Mouse (Mus musculus): ENCODE measurements around the gene Tmem131l.
A peak's percentile ranks its signal among the peaks of the same experiment; 100 is the strongest.

Tmem131l gene

DNA sequence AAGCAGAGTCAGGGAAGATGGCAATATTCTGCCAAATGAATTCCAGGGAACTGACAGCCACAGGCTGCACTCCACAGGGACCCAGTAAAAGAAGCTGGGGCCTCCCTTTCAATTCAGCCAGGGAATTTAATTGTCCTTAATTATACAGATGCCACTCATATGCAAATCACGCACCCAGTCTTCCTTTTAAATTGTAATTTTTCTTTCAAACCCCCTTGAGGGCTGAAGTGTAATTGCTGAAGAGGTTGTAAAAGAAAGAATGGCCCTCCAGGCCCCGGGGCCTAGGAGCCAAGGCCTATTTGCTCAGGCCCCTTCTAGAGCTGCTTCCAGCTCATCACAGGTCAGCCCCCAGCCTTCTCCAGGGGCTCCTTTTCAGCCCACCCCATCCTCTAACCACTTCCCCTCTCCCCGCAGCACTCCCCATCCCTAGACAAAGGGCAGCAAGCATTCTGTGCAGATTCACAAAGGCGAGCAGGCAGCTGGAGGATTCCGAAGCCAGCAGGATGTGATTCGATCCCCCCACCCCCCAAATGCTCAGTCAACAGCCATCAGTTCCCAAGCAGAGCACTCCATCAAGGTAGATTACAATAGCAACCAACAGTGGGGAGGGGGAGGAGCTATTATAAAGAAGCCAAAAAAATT, 59.6 kb downstream of the Tmem131l start:
- no peak for DNase-seq (ENCODE audit: inconsistent age in 2 of 2, low spot score in 1 of 2)

DNA sequence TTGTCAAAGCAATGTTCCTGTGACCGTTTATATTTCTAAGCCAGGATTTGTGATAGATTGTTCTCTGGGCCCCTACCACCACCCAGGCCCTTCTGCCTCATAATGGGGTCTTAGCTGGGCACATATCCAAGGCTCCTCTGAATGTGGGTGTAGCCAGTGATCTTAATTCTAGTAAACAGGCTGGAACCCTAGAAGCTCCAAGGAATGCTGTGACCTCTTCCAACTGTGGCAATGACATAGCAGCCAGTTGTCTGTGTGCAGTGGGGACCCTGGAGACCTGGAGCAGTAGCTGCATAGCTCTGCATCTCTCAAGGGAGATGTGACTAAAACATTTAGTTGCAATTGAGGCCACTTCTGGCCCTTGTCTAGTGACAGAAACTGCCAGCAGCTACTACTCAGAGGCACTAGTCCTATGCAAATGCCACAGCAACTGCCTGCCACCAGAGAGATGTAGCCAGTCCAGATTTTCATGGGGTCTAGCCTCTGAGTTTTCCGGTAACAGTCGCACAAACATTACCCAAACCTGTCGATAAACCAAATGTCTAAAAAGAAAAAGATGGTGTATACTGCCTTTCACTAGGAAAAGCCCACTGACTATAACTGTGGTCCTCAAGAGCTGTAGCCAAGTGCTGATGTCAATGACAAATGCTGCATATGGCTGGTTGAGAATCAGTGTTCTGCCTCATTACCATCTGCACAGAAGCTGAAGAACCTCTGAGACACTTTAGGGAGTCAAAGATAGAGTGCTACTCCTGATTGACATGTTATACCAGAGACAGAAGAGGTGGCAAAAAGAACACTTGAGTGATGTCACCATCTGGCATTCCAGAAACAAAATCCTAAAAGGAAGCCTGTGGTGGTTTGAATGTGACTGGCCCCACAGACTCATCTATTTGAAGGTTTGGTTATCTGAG, 61.2 kb downstream of the Tmem131l start:
- DNase-seq (ENCODE audit: inconsistent age in 2 of 2, low spot score in 1 of 2): no peak

DNA sequence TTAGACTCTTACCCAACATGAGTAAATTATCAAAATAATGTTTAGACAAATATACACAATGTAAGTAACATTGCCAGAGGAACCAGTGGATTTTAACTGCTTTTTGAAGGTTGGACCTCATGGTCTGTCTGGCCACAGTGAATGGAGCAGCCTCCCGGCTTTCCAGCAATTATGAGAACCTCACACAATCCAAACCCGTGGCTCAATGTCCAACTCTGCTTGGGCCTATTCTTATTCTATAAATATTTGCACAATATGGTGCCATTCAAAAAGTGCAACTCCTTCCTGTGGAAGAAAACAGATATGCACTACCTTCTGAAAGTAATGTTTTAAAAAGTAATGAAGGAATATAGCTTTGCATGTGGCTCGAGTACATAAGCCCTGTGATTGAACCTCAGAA, 62.2 kb downstream of the Tmem131l start:
- no peak for DNase-seq (ENCODE audit: inconsistent age in 2 of 2, low spot score in 1 of 2)

DNA sequence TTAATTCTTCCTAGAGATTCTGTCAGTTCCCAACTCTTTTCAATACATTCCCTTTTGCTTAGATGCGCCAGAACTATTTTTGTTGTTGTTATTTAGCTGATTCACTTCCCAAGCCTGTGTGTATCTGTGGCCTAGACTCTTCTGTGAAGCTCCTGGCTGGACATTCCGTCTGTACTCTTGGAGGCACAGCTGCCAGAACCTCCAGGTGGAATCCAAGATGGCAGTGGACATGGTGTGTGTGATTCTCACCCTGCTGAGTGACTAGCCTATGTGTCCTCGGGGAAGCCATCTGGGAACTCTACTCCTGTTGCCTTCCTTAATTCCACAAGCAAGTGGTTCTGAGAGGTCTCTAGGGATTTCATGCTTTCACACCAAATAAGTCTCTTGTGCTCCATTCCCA, 63.8 kb downstream of the Tmem131l start:
- DNase-seq (ENCODE audit: inconsistent age in 2 of 2, low spot score in 1 of 2): no peak

DNA sequence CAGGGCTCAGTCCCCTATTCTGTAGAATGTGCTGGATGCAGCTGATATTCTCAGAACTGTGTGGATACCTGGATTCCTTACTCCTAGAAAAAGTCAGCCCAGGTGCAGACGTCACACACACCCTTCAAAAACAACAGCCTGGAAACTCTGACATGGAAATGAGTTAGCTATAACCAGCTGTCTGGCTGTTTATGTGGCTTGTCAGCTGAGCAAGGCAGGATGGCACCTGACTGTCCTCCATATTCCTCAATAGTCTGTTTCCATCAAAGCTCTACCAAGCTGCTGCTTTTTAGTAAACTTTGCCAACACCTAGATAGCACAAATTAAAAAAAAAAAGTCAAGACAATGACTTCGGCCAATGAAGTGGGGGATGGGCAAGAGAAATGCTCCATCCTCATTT, 66.6 kb downstream of the Tmem131l start:
- DNase-seq (ENCODE audit: inconsistent age in 2 of 2, low spot score in 1 of 2): no peak

DNA sequence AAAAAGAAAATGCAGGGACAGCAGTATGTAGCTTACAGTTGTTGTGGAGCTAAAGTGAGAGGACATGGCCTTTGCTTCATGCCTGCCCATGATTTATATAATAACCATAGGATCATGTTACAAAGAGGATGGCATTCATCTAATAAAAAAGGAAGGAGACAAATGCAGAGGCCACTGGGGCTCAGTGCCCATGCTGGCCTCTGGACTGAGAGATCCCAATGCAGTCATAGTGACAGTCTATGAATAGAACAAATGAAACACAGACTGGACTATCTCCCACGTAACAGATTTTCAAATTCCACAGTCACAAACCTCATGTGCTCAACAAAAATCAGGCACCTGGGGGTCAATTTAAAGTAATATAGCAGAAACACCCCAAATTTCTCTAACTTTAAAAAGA, 69.3 kb downstream of the Tmem131l start:
- DNase-seq (ENCODE audit: inconsistent age in 2 of 2, low spot score in 1 of 2): no peak

DNA sequence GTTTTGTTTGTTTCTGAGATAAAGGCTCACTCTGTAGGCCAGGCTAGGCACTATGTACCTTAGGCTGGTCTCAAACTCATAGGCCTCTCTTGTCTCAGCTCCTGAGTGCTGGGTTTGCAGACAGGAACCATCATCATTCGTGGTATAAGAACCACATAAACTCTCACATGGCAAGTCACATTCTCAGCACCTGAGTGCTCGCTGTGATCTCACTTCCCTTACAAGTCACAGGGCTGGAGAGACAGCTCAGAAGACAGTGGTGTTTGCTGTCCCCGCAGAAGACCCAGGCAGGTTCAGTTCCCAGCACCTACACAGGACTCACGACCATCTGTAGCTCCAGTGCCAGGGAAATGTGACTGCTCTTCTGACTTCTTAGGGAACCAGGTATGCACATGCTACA, 70.9 kb downstream of the Tmem131l start:
- DNase-seq (ENCODE audit: inconsistent age in 2 of 2, low spot score in 1 of 2): no peak

DNA sequence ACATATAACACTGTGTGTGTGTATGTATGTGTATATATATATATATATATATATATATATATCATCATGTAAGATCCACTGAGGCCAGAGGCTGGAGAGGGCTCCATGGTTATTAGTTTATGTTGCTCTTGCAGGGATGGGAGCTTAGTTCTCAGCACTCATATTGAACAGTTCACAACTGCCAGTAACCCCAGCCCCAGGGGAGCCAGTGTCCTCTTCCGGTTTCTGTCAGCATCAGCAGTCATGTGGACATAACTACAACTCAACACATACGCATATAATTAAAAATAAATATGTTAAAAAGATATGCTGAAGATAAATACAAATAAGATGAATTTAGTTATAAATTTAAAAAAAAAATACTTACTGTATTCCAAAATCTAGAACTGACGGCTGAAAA, 72.2 kb downstream of the Tmem131l start:
- DNase-seq (ENCODE audit: inconsistent age in 2 of 2, low spot score in 1 of 2): no peak

DNA sequence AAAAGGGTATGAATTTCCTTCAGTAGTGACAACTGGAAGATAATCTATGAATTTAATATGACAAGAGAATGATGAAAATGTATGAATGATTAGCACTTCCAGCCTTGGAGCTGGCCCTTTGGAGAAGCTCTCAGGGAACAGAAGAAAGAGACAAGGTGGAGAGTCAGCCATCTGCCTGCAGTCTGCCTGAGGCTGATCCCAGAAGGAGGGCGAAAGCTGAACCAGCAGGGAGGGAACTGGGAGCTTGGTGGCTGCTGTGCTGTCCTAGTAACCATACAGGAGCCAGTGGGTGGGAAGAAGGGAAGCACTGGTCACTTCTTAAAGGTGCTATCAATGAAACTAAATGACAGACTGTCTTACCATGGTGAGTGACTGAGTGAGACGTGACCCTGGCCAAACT, 74.6 kb downstream of the Tmem131l start:
- no peak for DNase-seq (ENCODE audit: inconsistent age in 2 of 2, low spot score in 1 of 2)

DNA sequence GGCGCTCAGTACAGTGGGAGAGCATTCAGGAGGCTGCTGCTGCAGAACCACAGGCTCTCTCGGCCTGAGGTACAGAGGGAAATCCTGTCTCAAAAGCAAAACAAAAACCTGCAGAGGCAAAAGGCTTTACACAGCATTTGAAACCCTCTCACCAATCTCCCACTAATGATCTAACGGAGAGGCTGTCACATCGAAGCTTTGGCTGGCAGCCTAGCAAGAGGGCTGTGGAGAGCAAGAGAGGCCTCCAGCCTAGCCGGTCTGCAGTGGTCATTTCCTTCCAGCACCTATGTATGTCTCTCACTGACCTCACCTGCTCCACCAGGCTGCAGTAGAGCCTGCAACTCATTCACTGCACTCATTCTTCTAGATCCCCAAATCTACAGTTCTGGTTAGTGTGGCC, 76.3 kb downstream of the Tmem131l start:
- DNase-seq (ENCODE audit: inconsistent age in 2 of 2, low spot score in 1 of 2): no peak

DNA sequence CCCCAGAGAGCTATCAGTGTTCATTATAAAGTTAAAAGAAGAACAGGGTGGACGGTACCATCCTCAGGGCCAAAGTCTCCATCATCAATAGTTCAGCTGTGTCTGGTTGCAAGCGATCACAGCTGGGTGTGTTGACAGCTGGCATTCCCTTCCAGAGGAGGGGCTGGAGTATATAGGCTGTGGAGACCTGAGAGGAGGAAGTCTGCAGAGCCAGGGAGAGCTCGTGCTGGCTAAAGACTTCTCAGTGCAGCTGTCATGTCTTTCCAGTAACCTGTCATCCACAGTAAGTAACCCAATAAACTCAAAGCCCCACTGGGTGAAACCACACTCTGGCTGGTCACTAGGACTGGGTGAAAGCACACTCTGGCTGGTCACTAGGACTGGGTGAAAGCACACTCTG, 77.4 kb downstream of the Tmem131l start:
- DNase-seq (ENCODE audit: inconsistent age in 2 of 2, low spot score in 1 of 2): no peak

DNA sequence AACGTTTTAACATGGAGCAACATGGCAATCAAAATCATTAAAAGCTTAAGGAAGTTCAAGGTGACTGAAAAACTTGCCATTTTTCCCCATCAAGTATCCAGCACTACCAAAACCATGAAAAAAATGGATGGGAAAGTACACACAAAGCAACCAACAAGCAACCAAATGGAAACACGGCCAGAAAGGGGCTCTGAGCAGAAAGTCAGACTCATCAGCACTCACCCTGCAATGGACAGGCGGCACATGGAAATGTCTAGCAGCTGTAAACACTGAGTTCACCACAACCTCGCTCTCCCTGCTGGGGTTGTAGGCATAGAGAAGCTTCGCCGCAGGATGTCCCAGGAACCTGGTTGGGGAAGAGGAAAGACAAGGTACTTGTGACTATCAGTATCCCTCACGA, 77.9 kb downstream of the Tmem131l start:
- no peak for DNase-seq (ENCODE audit: inconsistent age in 2 of 2, low spot score in 1 of 2)

DNA sequence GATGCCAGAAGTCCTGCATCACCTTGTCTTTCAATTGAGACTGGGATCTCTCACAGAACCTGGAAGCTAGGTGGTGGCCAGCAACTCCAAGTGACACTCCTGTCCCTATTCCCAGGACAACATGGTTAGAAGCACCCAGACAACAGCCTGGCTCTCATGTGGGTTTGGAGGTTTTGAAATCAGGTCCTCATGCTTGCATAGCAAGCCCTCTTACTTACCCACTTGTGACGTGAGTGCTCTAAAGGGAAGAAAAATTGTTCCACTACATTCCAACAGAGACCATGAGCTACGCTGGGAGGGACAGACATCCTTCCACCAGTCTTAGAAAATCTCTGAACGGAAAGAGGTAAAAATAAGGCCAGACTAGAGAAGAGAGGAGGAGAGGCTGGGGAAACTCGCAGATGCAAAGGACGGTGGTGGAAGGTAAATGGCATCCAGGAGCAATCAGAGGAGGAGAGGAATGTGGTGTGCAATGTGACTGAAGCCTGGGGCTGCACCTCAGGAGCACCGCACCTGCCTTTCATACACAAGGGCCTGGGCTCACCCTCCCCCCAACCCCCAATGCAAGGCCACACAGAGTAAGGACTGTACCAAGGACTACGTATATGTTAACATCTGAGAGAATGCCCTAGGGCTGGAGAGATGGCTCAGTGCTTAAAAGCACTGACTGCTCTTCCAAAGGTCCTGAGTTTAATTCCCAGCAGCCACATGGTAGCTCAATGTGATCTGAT, 80.9 kb downstream of the Tmem131l start:
- no peak for DNase-seq (ENCODE audit: inconsistent age in 2 of 2, low spot score in 1 of 2)

DNA sequence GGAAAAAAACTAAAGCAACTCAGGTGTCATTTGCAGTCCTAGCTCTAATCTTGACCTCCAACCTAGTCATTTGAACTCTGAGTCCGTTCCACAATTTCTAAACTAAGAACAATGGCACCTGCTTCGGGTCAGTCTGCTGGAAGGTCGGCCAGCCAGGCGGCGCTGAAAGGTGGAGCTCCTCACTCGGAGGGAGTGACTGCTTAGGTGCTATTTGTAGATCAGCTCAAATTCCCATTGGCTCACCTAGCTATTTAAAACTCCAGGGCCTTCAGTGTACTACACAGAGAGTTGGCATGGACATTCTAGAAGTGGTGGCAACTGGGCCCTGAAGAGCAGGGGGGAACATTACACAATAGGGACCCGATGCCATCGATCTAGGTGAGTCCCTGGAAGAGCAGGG, 86.1 kb downstream of the Tmem131l start:
- DNase-seq (ENCODE audit: inconsistent age in 2 of 2, low spot score in 1 of 2): no peak

DNA sequence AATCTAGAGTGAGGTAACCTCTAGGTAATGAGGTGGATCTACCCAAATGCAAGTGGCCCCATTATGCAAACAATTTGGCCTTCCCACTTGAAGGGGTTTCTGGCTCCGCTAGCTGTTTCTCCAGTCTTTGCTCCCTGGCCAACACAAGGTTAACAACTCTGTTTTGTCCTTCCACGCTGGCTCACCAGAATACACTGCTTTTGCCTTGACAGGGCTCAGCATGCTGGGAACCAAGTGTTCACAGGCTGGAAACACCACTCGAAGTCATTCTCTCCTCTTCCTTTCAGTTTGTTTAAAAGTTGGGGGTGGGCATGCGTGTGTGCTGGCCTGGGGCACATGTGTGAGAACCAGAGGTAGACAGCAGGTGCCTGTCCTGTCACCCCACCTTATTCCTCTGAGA, 91.2 kb downstream of the Tmem131l start:
- DNase-seq (ENCODE audit: inconsistent age in 2 of 2, low spot score in 1 of 2): peak; percentile 54 to 79

DNA sequence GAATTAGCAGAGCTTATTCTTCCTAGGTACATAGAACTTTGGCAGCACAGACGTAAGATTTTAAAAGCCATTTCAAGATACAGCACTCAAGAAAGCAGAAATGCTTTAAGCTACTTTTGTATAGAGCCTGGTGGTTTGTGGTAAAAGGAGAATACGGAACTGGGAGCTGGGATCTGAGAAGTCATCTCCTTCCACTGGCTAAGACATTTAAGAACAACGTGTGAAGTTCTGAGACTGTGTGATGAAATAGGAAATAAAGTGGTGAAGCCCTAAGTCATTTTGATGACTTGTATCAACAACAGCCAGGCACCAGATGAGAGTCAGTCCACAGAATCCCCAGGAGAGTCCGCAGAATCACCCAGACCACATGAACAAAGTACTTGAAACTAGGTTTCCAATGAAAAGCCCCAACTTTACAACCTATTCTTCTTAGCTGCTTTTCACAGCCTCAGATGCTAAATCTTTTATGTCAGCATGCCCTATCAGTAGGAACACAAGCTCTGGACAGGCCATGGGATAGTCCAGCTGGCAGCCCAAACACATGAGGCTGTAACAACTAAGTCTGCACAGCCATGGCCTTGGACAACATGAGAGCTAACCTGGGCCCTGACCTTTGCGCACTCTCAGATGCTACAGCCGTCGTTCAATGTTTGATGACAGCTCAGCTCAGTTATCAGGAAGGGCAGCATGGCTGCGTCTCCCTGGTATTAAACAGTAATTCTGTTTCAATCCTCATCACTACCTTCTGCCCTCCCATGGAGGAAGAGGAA, 92.3 kb downstream of the Tmem131l start:
- peak; percentile 58 to 75 for DNase-seq (ENCODE audit: inconsistent age in 2 of 2, low spot score in 1 of 2)

DNA sequence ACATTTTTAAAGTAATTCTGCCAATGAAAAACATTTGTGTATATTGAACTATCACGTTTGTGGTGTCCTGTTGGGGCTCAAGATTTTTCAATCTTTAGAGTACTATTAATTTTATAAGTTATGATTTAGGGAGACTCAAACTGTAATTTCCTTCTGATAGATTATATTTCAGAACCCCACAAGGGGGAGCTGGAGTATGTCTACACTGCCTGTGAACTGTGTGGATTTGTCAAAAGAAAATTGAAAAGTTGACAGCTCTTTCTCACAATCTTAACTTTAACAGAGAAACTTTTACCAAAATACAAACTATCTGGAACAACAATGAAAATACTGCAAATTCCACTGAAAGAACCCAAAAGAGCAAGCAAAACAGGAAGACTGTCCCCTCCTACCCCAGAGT, 93.1 kb downstream of the Tmem131l start:
- DNase-seq (ENCODE audit: inconsistent age in 2 of 2, low spot score in 1 of 2): peak in 1 of 2 experiments; percentile 71

DNA sequence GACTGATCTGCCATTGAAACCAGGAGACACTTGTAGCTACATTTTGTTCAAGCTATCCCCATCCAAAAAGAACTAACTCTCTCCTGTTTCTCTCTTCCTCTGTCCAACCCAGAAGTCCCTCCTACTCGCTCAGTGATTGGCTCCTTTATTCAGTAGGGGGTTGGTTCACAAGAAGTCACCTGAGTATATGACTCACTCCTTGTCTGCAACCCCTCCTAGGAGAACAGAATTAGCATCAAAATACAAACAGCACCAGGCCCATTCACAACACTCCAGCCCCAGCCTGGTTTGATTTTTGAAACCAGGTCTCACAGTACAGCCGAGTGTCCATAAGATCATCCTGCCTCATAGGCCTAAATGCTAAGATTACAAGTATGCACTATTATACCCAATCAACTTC, 96.3 kb downstream of the Tmem131l start:
- DNase-seq (ENCODE audit: inconsistent age in 2 of 2, low spot score in 1 of 2): no peak

DNA sequence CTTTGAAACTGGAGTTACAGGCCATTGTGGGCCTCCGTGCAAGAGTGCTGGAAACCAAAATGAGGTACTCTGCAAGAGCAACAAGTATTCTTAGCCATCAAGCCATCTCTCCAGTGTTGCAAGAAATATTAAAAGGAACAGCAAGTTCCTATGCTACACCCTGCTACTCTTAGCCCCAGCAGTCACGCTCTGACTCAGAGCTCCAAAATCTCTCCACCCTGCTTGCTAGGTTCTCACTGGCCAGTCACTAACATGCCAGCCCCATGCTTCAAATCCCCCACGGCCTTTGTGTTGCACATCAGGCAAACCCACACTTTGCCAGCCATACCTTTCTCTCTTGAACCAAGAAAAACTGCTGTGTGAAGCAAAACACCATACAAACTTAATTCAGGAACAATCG, 96.8 kb downstream of the Tmem131l start:
- peak in 1 of 2 experiments; percentile 38 for DNase-seq (ENCODE audit: inconsistent age in 2 of 2, low spot score in 1 of 2)

DNA sequence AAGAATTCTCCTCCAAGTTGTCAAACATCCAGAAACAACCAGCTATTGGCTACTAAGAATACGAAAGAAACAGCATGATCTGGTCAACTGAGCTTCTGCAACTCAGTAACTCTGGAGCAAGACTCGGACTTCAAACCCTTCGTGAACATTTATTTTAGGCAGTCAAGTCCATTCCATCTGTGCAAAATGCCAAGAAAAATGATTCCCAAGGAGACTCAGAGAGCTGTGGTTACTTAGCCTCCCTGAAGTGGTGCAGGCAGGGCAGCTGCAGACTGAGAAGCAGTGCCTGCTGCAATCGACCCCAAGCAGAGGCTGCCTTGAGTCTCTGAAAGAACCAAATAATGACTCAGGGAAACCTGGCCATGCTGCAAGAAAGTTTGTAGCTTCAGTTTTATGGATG, 98.1 kb downstream of the Tmem131l start:
- DNase-seq (ENCODE audit: inconsistent age in 2 of 2, low spot score in 1 of 2): no peak

DNA sequence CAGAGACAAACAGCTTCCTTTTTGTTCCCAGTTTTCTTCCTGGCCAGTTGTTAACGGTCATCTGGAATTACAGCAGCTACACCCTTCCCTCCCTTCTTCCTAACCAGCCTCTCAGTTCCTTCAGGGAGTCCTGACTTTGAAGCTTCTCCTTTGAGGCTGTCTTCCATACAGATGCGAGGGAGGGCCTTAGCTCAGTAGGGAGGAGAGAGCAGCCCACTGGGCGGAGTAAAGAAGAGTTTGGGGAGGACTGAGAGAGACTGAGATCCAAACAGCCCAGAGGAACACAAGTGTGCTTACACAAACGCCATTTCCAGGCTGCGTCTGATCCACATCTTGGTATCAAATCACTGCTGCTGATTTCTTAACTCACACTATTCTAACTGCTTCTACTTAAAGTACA, 101.1 kb downstream of the Tmem131l start:
- DNase-seq (ENCODE audit: inconsistent age in 2 of 2, low spot score in 1 of 2): no peak

Measured in adrenal gland, adult (tissue).